Mouse (Mus musculus) mature B cell (primary cell): ENCODE data around the gene Gm4353.
"Not testable (repeated sequence)": the region's sequence is repeated elsewhere in the genome, so short reads cannot be mapped to it uniquely, and the experiment has no call there.

ENCODE experiments used
- in situ Hi-C: fragments of 300-500 bp; cut with MboI; formaldehyde crosslinking; loops from 2 replicates; pipeline ENCODE4 v1.14.3; 2019

The Gm4353 gene

GRCm38 (mm10) chr7:116084366-116084765, at the start of gene Gm4353:
Gene Gm4353, minus strand, starts transcription at chr7:116084635.
- in situ Hi-C loops, result not testable (repeated sequence)

- in situ Hi-C loops, result no loop called here
Measured at GRCm38 (mm10) chr7:116132078-116132477, 47.6 kb upstream of the Gm4353 start.

GRCm38 (mm10) chr7:116131390-116131789, 47.0 kb upstream of the Gm4353 start:
- in situ Hi-C loops, result no loop called here

GRCm38 (mm10) chr7:116129374-116129773, 44.9 kb upstream of the Gm4353 start:
- in situ Hi-C loops, result no loop called here

GRCm38 (mm10) chr7:116128286-116128685, 43.9 kb upstream of the Gm4353 start:
- in situ Hi-C loops, result no loop called here

GRCm38 (mm10) chr7:116127052-116127451, 42.6 kb upstream of the Gm4353 start:
- in situ Hi-C loops, result no loop called here

- in situ Hi-C loops, result no loop called here
Measured at GRCm38 (mm10) chr7:116125671-116126070, 41.2 kb upstream of the Gm4353 start.

- in situ Hi-C loops, result no loop called here
Measured at GRCm38 (mm10) chr7:116124057-116124456, 39.6 kb upstream of the Gm4353 start.

GRCm38 (mm10) chr7:116123597-116123985, 39.2 kb upstream of the Gm4353 start:
- in situ Hi-C loops, result no loop called here

- in situ Hi-C loops, result no loop called here
Measured at GRCm38 (mm10) chr7:116122981-116123596, 38.7 kb upstream of the Gm4353 start.

GRCm38 (mm10) chr7:116121202-116121601, 36.8 kb upstream of the Gm4353 start:
- in situ Hi-C loops, result no loop called here

- in situ Hi-C loops, result no loop called here
Measured at GRCm38 (mm10) chr7:116120737-116121136, 36.3 kb upstream of the Gm4353 start.

- in situ Hi-C loops, result no loop called here
Measured at GRCm38 (mm10) chr7:116119306-116119857, 34.9 kb upstream of the Gm4353 start.

GRCm38 (mm10) chr7:116115991-116116390, 31.6 kb upstream of the Gm4353 start:
- in situ Hi-C loops, result no loop called here

GRCm38 (mm10) chr7:116115216-116115930, 30.9 kb upstream of the Gm4353 start:
- in situ Hi-C loops, result no loop called here

- in situ Hi-C loops, result no loop called here
Measured at GRCm38 (mm10) chr7:116111546-116111945, 27.1 kb upstream of the Gm4353 start.

- in situ Hi-C loops, result no loop called here
Measured at GRCm38 (mm10) chr7:116110661-116111060, 26.2 kb upstream of the Gm4353 start.

GRCm38 (mm10) chr7:116103091-116103490, 18.7 kb upstream of the Gm4353 start:
- in situ Hi-C loops, result no loop called here

- in situ Hi-C loops, result no loop called here
Measured at GRCm38 (mm10) chr7:116099952-116100528, 15.6 kb upstream of the Gm4353 start.

GRCm38 (mm10) chr7:116093466-116093850, 9.0 kb upstream of the Gm4353 start:
- in situ Hi-C loops, result no loop called here

- in situ Hi-C loops, result no loop called here
Measured at GRCm38 (mm10) chr7:116092710-116093465, 8.5 kb upstream of the Gm4353 start.

GRCm38 (mm10) chr7:116060739-116061138, 23.7 kb downstream of the Gm4353 start:
- in situ Hi-C loops, result no loop called here
